Mouse (Mus musculus) cerebellum, adult (tissue): Measurements from ENCODE around the gene Capn11.

Source experiments
- ATAC-seq: cut with Nextera tagmentation; 2 replicates; pipeline ENCODE4 v1.9.2; 2017; ENCODE audit warnings: mild to moderate bottlenecking, moderate library complexity, mixed read lengths; ENCODE audit not compliant: insufficient number of reproducible peaks, low FRiP score, low TSS enrichment

The Capn11 gene

DNA sequence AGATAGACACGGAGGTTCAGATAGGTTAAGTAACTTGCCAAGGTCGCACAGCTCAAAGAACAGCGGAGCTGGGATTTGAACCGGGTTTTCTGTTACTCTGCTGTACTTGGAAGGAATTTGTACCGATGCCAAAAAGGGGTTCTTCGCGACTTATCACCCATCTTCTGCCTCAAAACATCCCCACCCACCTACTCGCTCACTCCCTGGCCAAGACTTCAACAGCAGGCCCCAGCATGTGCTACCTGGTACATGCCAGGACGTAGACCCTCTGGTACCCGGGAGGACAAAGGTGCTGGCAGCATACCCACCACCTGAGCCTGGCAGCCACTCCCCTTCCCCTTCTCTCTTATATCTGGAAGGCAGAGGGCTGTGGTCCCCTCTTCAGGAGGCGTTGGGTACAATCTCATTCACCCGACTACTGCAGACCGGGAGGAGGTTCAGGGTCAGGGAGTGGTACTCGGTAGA is 25.6 kb upstream of the Capn11 start:
- no peak for ATAC-seq

DNA sequence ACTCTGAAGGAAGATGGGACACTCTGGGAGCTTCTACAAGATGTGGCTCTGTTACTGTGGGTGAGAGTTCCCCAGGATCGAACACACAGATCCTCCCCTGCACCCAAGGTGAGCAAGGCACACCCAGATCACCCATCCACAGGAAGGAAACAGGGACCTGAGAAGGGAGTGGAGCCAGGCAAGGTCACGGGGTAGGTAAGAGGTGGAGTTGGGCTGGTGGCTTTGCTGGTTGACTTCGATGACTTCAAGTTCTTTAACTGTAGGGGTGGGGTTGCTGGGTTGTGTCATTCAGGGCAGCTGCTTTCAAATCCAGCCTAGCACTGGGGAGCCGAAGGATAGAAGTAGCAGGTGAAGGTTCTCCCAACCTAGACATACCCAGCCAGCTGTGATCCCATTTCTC is 23.7 kb upstream of the Capn11 start:
- ATAC-seq: no peak

DNA sequence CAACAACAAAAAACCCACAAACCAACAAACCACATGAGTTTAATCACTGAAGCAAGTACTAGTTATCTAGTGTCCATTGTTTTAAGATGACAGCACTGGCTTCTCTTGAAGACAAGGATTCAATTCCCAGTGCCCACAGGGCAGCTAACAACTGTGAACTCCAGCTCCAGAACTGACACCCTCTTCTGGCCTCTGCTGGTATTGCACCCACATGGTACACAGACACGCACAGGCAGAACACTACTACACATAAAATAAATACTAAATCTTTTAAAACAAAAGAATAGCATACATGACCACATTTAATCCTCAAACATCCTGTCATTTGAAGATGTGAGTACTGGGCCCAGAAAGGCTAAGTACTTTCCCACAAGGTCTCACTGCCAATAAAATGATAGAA is 22.5 kb upstream of the Capn11 start:
- ATAC-seq: no peak

DNA sequence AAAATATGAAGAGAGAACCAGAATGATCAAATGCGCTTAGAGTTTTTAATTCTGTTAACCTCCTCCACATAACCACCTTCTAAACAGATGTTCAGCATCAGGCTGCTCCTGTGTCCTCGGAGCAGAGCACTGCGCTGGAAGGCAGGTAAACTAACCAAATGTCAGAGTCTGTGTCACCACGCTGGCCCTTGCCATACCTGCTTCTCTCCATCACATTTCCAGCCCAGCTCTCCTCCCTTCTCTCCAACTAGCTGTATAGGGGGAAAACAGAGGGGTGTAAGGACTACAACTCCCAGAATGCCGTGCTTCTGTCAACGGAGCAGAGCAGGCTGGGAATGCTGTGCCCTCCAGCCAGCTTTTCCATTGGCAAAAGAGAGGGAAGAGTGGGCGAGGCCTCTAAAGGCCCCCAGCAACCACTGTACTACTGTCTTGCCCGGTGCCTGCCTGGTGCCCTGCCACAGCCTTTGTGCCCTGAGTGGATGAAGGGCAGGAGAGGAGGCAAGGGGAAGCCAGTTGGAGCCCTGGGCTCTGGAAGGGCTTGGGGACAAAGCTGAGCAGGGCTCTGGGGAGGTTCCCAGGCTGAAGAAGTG is 21.4 kb upstream of the Capn11 start:
- peak; percentile 72 for ATAC-seq

DNA sequence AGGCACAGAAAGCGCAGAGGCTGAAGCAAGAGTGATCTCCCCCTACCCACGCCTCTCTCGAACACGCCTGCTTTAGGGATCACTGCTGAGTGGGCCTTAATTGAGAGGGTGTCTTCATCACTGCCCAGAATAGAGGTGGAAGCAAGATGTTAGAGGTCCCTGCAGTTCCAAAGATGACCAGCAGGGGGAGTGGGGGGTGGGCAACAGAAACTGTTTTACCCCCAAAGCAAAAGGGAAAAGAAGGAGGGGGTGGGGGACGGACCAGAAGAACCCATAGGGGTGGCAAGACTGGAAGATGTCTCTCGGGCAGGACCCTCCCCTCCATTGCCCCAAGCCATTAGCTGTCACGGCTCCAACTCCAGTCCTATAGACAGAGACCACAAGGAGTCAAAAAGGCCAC is 19.0 kb upstream of the Capn11 start:
- ATAC-seq: 0 out of 2 replicates have a peak, but pooled peaks have one; percentile 33

DNA sequence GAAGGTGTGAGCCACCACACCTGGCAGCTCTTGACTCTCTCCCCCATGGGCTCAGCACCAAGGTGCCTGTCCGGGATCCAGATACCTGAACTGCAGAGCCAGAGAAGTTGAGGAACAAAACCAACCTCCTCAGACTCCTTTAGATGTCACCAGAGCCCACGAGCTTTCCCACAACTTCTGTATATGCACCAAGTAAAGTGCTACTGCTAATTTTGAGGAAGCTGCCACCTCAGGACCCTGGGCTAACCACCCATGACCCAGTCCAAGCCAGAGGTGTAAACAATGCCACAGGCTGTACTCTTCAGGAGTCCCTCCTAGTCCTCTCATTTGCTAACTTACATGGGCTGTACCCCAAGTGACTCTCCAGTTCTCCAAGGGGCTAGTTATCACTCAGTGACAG is 13.5 kb upstream of the Capn11 start:
- no peak for ATAC-seq

DNA sequence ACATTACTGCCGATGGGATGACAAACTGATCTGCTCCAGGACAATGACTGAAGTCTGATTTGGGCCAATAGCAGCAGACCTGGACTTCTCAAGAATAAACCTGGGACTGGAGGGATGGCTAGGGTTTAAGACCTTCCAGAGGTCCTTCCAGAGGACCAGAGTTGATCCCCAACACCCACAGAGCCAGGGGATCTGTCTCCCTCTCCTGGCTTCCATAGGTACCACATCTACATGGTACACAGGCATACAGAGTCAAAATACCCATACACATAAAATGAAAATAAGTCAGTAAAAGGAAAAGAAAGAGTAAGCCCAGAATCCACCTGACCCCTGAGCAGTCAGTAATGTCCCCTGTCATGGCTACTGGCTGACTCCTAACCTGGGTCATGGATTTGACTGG is 12.7 kb upstream of the Capn11 start:
- no peak for ATAC-seq

DNA sequence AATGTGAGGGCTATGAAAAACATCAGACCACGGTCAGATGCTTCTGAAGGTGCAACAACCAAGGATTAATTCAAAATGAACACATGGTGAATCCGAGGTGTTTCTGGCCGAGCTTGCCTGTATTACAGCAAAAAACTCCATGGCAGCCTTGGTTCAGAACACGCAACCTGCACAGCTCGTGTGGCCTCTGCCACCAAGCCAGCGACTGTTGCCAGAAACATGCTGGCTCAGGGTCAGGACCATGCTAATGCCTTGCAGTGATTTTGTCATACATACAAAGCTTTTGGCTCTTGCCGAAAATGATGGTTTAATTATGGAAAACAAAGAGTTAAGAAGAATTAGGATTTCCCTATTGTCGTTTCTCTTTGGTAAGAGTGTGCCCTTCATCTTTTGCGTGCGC is 8.9 kb upstream of the Capn11 start:
- no peak for ATAC-seq

DNA sequence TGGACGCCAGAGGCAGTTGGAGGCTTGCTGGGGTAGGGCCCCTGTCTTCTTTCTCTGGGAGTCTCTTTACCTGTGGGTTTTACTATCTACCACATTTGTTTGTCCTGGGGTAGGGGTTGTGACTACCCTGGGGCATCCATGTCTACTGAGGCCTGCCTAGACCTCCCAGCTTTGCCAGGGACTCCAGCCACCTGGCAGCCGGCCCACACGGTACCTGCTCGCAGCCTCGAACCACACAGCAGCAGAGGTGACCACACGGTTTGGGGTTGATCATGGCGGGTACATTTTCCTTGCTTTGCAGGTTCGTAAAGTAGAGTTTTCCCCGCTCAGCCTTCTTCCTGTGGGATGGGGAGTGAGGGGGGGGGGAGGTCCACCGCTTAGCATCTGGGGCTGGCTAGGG is 8.4 kb upstream of the Capn11 start:
- ATAC-seq: no peak

DNA sequence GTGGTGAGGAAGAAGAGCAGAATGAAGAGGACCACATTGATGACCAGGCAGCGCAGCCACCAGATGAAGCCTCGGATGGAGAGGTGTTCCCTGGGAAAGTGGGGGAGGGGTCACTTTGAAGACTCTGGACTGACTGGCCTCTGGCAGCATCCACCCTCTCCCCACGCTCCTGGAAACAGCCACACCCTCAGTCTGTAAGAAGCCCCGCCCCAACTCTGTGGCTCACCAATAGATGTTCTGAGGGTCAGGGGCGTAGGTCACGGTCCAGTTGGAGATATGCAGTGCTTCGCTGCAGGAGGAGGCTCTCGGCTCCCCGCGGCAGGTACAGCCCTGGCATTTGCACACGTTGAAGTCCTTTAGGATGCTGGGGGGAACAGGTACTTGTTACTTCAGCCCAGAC is 7.0 kb upstream of the Capn11 start:
- no peak for ATAC-seq

DNA sequence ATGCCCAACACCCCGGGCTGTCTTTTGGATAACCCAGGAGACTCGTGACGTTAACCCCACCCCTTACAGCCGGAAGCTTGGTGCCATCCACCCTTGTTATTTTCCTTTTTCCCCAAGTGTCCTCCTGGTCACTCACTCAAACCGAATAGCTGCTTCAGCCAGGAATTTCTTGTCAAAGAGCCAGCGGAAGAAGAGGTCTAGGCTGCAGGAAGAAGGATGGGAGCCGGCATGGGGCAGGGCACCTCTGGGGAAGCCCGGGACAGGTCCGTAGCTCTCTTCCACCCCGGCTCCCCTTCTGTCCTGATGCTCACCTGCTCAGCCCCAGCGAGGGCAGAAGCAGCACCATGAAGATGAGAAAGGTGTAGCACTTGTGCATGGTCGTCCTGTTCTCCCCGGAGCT is 5.5 kb upstream of the Capn11 start:
- no peak for ATAC-seq

DNA sequence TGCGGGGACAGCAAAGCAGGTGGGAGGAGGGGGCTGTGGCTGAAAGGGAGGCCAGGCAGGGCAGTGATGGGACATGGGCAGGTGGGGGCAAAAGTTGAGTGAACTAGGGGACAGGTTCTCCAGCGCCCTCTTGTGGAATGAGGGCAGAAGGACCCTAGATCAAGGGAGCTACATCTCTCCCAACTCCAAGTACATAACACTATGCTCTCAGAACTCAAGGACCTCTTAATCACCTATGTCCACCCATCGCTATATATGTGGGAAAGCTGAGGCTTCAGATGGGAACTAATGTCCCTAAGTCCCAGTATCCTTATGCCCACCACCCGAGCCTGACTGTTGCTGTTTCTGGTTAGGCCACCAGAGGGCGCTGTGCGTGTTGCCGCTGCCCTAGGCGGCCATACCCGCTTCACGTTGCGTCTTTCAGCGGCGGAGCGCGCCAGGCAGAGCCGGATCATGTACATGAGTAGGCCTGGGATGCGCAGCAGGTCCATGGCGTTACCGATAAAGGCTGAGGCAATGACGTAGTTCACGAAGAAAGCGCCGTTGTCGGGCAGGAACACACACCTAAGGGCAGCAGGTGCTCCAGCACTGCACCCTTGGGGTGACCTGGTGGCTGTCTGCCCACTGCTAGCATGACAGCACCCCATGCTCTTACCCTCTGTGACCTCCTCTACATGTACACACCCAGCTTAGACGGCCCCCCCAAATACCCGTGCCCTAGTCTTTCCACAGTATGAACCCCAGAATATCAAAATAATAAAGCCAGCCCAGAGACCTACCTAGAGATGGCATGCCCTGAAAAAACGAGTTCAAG is 4.2 kb upstream of the Capn11 start:
- peak; percentile 55; the same call in 1 of the 2 replicates for ATAC-seq

DNA sequence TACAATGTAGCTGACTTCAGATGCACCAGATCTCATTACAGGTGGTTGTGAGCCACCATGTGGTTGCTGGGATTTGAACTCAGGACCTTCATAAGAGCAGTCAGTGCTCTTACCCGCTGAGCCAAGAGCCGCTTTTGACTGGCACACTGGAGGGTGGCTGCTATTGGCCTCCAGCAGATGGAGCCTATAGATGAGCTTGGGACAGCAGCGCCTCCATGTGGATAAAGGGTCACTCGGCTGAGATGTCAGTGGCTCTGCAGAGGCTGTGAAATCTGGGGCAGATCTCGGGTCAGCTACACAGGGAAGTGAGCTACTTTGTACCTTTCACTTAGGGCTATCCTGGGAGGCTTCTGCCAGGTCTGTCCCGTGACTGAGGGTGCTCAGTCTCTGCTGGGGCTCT is 3.3 kb downstream of the Capn11 start:
- ATAC-seq: no peak

DNA sequence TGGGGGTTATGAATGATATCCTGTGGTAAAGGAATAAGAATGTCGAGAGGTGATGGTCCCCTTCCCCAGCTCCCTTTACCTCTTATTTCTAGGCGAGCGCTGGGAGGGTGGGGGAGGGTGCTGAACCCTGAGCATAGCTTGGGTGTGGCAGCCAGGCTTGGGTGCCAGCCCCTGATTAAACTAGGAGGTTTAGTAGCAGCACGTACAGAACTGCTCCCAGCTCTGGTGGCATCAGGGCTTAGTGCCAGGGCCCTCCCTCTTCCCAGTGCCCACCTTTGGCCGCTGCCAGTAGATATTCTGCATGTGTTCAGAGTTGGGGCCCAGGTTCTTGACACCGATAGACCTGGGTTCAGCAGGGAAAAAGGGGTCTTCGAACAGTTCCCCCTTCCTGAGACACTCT is 5.9 kb downstream of the Capn11 start:
- no peak for ATAC-seq

DNA sequence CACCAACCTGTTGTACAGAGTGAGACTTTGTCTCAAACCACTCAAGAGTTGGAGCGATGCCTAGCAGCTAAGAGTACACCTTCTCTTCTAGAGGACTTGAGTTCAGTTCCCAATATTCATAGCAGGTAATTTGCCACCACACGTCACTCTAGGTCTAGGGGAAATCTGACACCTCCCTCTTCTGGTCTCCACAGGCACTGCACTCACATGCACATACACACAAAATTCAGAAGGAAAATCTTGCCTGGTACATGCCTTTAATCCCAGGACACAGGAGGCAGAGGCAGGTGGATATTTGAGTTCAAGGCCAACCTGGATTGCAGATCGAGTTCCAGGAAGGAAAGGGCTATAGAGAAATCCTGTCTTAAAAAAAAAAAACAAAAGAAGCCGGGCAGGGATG is 14.9 kb downstream of the Capn11 start:
- no peak for ATAC-seq

DNA sequence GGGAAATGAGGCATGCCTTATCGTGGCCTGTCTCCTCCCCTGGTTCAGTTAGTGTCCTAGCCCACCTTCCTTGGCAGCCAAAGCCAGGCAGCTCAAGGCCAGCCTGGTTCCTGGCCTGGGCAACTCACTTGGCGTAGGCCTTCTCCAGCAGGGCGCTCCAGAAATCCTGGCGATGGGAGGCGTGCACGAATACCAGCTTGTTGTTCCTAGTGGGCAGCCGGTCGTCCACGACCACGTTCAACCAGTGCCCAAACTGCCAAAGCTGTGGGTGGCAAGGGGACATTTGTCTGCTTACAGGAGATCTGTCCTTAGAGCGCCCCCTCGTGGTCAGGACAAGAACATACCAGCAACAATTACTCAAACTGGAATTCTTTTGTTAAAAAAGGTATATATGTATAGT is 16.4 kb downstream of the Capn11 start:
- no peak; the same call in 1 of the 2 replicates for ATAC-seq

DNA sequence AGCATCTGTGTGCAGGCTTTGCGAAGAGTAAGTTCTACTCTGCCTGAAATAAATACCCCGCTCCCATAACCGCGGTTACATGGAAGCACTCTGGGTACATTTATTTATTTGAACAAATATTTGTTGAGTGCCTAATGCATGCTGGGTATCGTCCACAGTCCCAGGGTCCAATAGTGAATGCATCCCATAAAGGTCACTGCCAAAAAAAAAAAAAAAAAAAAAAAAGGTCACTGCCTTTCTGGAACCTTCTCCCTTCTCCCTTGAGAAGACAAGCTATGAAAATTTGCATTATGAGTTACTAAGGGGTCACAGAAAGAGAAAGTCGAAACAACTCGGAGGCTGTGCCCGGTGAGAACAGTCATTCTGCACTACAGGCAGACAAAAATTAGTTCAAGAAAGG is 17.1 kb downstream of the Capn11 start:
- ATAC-seq: no peak

DNA sequence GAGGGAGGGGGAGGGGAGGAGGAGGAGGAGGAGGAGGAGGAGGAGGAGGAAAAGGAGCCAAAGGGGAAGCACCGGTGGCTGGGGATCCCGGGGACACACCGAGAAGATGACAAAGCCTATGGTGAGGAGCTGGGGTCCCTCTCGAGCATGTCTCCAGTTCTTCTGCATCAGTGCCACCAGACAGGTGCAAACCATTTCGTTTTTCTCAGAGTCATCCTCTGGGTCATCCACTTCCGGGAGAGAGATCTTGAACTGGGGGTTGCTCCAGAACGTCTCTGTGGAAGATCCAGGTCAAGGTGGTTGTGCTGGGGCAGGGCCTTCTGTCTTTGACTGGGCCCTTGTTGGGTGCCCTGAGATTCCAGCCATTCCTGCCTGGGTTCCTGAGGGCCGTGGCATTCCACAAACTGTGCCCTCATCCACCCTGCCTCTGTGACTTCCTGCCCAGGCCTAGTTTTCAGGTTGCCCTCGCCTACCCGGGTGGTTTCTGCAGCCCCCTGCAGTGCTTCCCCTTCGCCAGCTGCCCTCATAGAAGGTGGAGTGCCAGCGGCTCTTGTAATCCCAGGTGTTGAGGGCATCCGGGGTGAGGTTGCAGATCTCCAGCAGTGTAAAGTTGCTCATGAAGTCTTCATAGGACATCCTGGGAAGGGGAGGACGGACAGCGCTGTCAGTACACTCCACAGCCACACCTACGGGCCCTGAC is 20.4 kb downstream of the Capn11 start:
- no peak for ATAC-seq

DNA sequence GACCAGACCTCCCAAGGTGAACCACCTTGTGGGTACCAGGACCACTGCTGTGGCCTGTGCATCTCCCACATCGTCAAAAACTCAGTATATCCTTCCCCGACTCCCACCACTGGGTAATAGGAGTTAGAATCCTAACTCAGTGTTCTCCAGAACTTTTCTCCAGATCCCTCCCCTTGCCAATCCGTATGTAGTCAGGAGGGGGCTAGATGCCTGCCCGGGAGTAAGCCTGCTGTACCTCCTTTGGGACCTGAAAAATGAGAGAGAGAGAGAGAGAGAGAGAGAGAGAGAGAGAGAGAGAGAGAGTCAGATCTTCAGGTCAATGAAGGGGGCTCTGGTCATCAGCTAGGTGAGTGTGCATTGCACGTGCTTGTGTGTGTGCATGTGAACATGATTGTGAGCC is 25.1 kb downstream of the Capn11 start:
- no peak for ATAC-seq

DNA sequence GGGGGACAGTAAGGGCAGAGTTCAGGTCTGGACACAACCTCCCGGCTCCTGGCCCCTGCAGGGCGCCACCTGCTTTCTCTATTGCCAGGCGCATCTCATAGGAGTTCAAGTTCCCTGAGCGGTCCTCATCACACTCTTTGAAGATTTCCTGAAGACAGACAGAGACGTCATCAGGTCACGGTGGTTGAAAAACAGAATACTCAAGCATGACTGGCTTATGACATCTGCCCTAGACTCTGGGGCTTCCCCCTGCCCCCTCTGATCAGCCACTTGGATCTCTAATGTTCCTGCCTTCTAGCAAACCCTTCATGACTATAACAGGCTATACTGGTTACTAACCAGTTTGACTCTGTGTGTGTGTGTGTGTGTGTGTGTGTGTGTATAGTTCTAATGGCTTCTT is 27.2 kb downstream of the Capn11 start:
- ATAC-seq: no peak

DNA sequence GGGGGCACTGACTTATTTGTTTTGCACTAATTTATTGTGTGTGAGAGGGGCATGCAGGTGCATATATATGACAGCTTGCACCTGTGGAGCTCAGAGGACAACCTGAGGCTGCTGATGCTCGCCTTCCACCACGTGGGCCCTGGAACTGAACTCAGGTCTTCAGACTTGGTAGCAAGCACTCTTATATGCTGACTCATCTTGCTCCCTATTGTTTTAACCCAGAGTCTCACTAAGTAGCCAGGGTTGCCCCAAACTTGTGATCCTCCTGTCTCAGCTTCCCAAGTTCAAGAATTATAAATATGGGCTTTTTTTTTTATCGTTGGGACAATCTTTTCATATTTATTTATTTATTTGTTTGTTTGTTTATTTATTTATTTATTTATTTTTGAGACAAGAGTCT is 28.1 kb downstream of the Capn11 start:
- no peak for ATAC-seq
